Mouse (Mus musculus) megakaryocyte-erythroid progenitor cell, adult 5-6 weeks (primary cell): ENCODE results near the gene Ddx17. TPM values are rescaled to one million over a fixed set of nuclear protein-coding genes. Genes with fewer than 3 reads are reported as not detected.
A peak's percentile ranks its signal among the peaks of the same experiment; 100 is the strongest.

Experiments
- ATAC-seq: replicated peaks from 2 replicates; pipeline ENCODE4 v1.8.0; 2016; ENCODE audit warnings: mild to moderate bottlenecking, inconsistent platforms; ENCODE audit not compliant: severe bottlenecking, poor library complexity, low FRiP score, low TSS enrichment
- total RNA-seq, 2 experiments: library from RNA; stranded (forward) in 1 of 2; stranded (reverse) in 1 of 2; fragments of 200-1000, 215-1000 nt in 1 of 2; fragments of >200 nt in 1 of 2; fragmentation: Nextera tagmentation in 1 of 2; gene quantifications; 2 replicates each; pipeline ENCODE4 v1.2.3; 2014 to 2017

Gene Ddx17
- total RNA-seq (2014; fragmentation: Nextera tagmentation), result 157 and 184 TPM in 2 replicates
- 128 and 171 TPM in 2 replicates for total RNA-seq (2017)

DNA sequence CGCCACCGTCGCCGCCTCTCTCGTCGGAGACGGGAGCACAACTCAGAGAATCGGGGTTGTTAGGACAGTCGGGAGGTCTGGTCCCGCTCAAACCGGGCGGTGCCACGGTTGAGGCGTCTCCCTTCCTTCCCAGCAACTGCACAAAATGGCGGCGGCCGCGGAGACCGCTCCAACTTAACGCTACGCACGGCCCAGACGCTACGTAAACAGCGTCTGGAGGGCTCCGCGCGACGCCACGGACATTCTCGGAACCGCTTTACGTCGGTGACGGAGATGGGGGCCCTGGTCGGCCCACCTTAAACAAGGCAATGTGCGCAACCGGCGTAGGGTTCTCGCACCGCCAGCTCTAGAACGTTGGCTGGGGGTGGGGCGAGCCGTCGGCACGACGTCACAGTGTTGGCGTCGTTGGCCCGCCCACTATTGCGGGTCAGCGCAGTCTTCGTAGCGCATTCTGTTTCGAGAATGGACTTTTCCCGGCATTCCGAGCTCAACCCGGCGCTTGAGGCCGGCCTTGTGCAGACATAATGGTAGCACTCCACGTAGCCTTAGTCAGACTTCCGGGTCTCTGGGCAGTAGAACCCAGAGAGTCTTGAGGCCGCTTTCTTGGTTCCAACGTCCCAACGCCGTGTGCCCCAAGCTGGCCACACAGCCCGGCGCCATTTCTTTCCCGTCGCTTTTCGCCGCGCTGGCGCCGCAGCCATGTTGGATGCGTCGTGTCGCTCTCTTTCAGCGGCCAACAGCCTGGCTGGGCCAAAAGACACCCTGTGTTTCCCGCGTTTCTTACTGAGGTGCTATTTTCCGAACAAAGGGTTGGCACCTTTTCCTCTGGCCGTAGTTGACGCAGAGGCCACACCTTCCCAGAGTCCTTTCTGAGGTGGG, at the start of gene Ddx17:
TSS of gene Ddx17 (minus strand) at position 332 of the 879 bp plus-strand sequence.
- ATAC-seq, result peak; percentile 97

- no peak for ATAC-seq
These were observed 35.0 kb upstream of the Ddx17 start for GRCm38 (mm10) chr15:79581581-79581980.

DNA sequence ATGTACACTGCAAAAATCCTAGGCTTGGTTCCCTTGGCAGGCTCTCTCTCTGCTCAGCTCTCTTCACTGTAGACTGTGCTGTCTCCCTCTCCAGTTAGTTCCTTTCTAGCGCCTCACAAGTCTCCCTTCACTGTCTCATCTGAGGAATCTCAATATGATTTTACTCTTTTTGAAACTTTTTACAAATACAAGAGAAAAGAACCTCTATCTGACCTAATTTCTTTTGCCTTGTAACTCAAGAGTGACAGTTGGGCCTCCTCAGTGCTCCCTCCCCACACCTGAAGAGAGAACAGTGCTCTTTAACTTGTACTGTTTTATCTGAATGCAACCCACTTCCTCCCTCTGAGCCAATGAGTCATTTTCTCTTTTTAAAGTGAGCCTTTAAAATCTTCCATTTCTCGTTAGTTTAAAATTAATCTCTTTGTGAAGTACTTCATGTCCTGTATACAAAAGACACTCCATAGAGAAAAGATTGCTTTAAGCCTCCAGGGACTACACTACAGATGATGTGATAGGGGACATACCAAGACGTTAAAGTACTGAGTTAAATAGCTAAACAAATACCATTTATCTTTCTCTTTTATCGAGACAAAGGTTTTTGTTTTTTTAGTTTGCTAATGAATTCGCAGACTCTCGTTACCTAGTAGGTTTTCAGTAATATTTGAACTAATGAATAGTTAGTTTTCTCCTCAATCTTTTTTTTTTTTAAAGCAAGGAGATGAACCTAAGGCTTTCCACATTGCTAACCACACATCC, 31.3 kb upstream of the Ddx17 start:
- ATAC-seq, result no peak

DNA sequence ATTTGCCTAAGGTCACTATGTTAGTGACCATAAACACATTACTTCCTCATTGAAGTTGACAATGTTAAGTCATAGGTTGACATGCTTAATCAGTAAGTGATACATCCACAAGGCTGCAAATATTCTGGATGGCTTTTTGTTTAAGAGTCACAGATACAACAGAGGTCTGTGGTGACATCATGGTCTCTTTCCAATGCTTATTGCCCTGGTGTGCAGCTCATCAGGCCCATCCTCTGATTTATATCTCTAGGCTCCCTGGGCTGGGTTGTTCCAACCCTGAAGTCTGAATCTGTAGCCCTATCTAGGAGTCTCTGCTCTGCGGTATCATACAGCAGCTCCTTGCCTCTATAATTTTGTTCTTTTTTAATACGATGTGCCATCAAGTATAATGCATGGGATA, 30.4 kb upstream of the Ddx17 start:
- no peak for ATAC-seq

DNA sequence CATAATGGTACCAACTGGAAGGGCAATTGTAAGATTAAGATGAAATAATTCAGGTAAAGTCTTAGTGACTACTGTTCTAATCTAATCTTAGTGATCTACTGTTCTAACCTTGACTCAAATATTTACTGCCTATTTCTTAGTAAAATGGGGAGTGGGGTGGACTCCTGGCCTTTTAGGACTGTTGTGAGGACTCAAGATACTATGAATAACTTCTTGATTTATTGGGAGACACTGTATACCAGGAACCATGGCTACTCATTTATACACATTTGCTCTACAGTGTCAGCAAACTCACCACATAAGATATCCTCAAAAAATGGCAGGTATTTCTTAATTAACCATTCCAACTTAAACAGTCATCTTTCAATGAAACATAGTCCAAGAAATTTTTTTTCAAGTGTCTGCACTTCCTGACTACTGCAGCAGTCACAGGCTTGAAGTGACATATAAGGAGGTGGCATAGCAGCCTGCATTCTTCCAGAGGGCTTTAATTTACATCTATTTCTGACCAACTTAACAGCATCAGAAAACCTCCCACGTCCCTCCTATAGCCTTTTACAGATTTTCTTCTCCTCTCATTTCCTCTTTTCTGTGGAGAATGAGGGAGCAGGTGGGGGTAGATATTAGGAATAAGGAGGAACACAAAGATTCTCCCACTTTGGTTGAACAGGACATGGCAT, 29.1 kb upstream of the Ddx17 start:
- no peak for ATAC-seq

DNA sequence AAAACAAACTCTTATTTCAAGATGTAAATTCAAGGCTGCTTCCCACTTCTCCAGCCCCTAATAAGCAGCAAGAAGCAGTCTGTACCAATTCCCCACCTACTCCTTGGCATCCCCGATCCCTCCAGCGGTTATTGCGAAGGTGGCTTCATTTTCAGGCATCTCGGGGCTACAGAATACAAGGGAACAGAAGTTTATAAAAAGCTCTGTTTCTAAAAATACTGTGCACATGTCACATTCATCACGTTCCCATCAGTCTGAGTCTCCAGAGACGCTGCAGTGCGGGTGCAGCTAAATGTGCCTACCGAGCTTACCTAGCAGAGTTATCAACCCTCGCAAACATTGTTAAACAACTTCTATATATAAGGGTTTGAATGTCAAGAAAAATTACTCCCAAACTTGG, 15.9 kb upstream of the Ddx17 start:
- ATAC-seq, result no peak

DNA sequence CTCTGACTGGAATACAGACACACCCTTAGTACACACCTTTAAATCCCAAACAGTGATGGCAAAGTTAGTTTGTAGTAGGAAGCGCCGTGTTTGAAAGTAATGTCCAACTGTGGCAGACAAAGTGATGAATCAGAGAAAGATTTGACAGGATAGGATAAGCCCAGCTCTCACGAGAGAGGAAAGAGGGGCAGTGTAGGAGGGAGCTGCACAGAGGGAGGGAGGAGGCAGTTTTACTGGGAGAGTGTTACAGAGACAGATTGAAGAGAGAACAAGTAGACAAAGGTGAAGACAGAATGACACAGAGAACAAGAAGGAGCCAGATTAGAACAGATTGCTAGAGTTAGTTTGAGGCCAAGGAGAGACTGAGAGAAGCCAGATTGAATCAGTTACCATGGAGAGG, 13.1 kb upstream of the Ddx17 start:
- ATAC-seq, result no peak

GRCm38 (mm10) chr15:79552566-79552965, 6.0 kb upstream of the Ddx17 start:
- ATAC-seq, result no peak

DNA sequence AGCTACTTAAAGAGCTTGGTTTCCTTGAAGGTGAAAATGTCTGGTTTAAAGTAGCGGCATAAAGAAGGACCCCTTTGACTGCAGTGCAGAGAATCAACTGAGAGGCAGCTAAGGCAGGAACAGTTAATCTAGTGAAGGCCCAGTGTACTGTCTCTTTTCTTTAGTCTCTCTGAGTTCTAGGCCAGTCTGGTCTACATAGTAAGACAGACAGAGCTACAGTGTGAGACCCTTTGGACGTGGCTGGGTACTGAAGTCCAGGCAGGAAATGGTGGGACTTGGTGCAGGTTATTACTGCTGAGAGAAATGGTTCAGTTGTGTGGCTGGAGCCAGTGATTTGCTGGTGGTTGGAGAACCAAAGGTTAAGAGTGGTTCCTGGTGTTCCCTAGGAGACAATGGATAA, 1.7 kb upstream of the Ddx17 start:
- no peak for ATAC-seq

- 0 out of 2 replicates have a peak, but pooled peaks have one; percentile 4 for ATAC-seq
These were observed 814 bp upstream of the Ddx17 start for GRCm38 (mm10) chr15:79547289-79547820.

GRCm38 (mm10) chr15:79545921-79546399, 581 bp downstream of the Ddx17 start:
- peak; percentile 21 for ATAC-seq

DNA sequence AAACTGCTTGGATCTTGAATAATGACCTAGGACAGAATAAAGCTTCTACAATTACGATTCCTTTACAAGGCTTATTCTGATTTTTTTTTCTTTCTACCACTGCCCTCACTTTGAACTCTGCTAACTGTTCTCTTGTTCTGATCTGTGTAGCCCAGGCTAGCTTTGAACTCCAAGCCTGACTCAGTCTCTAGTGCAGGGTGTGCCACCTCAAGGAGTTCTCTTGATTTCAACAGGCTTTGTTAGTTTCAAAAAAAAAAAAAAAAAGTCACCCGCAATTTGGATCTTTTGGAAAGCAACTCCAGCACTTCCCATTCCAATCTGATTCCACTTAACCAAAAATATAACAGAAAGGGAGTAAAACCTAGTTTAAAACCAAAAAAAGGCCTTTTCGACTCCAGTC, 1.0 kb downstream of the Ddx17 start:
- no peak for ATAC-seq

GRCm38 (mm10) chr15:79543968-79544367, 2.6 kb downstream of the Ddx17 start:
- ATAC-seq, result no peak

- ATAC-seq, result no peak
These were observed 12.7 kb downstream of the Ddx17 start for GRCm38 (mm10) chr15:79533796-79534195.

DNA sequence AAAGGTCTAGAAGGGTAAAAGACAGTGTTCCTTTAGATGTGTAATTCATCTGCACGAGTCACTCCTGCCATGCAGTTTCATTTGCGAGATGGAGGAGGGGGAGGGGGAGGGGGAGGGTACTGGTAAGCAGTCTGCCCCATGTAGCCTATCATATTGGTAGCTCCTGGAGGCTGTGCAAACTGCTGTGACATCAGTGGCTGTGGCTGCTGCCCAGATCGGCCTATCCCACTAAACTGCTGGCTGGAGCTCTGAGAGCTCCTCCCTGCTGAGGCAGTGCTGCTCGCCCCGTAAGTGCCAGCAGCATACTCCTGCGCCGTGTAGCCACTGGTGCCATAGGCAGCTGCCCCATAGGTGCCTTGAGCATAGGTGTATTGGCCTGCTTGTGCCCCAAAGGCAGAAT, 16.6 kb downstream of the Ddx17 start:
- no peak for ATAC-seq

GRCm38 (mm10) chr15:79527991-79528639, 18.4 kb downstream of the Ddx17 start:
- no peak for ATAC-seq

DNA sequence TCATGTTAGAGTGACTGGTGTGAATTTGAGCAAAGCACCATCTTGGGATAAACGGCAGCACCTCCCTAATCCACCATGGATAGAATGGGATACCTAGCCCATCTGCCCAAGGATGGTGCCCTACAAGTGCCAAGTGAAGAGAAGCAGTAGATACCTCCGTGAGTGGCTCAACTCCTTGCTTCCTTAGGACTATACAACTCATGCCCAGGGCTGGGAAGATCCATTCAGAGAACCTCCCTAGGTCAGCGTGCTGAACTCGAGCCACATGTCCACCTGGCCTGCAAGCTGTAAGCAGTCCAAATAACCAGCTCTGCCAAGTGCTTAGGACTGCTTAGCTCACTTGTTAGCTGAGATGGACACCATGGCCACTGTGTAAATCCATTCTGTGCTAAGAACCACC, 19.3 kb downstream of the Ddx17 start:
- ATAC-seq, result no peak

DNA sequence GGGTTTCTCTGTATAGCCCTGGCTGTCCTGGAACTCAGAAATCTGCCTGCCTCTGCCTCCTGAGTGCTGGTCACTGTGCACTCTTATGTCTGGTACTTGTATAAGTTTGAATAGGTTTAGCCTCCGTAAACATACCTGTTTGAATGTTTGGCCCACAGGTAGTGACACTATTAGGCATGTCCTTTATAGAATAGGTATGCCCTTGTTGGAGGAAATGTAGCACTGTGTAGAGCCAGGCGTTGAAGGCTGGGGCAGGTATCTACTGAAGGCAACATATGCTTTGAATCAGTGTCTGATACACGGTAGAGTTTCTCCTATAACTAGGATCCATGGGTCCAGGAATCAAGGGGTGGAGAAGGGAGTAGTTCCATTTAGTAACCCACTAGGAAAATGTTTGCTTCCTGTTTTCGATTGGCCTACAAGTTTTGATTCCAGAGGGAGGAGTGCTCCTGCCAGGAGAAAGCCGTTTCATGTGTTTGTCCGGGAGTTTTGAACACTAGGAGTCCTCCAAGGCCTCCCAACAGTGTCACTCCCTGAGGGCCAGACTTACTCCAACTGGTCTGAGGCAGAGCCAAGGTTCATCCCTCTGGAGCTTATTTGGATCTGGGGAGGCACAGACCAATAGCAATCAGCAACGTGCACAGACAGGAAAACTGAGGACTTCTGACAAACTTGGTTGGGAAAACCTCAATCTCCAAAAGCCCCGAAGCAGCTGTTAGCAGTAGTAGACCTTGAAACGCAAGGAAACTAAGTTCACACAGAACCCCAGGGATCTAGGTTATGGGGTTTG, 20.4 kb downstream of the Ddx17 start:
- ATAC-seq, result no peak
